Mouse (Mus musculus): ENCODE data around the gene Emc6. TPM values are rescaled to one million over a fixed set of nuclear protein-coding genes. Genes with fewer than 3 reads are reported as not detected.

Emc6 gene
- total and polyA plus RNA-seq, 3 experiments, result 50.5 to 98.5 (median 80.5) TPM

DNA sequence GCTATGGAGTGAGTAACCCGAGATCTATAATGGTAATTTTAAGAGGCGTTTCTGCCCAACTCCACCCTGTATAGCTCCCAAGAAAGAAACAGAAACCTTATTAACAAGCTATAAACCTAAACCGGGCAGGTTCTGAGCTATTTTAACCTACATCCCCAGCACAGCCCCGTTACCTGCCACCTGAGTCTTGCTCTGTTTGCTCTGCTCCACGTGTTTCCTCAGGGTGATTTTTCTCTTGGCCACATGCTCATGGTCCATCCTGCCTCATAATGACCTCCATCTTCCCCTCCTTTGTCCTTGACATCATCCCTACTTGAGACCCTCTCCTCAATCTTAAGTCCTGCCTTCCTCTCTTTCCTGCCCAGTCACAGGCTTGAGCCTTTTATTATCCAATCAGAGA lies 42.6 kb downstream of the Emc6 start:
- Histone ChIP-seq H3K4me3 (no peak overlapping the region), H3K27me3 (ENCODE audit: control insufficient read depth, insufficient read depth, low read length) (no peaks in the 10 kb centered on the region), H3K9ac (ENCODE audit: low read depth, low read length) (no peak overlapping the region), H3K79me2 (replicated peaks; ENCODE audit: control insufficient read depth, insufficient read depth, low read length) (no peaks in the 10 kb centered on the region), H3K36me3 (ENCODE audit: control insufficient read depth, insufficient read depth, low read length) (no peaks in the 10 kb centered on the region), H3K27ac (no peak overlapping the region), H3K4me1 (ENCODE audit: control insufficient read depth, insufficient read depth, low read length) (no peaks in the 10 kb centered on the region; the same call in none of the 2 replicates)
- TF ChIP-seq EP300 (IDR thresholded peaks at IDR 0.05; ENCODE audit: insufficient read depth, low read depth, low read length) (no peak), POLR2A (IDR thresholded peaks at IDR 0.05; ENCODE audit: insufficient read depth, low read depth, low read length) (no peak), CTCF (IDR thresholded peaks at IDR 0.05) (no peak)
- 84% methylated on average over 5 of the region's 5 CpGs for WGBS
- intact Hi-C loops (cut with DNase I), result no loop called here
- no peak for DNase-seq

DNA sequence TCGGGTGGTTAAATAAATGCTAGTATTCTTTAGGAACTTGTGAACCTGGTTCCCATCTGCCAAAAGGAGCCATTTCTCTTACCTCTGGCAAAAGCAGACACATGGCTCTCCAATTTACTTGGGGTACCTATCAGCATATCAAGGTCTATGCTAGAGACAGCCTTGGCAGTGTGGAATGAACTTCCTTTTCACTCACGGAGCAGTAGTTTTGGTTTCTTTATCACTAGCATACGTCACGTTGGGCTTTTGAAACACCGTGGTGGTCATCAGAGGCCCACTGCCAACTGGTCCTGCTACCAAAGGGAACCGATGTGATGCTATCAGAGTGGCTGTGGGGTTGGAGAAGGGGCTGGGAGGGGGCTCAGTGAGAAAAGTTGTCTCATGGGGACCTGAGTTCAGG lies 43.8 kb downstream of the Emc6 start:
- Histone ChIP-seq H3K9ac (ENCODE audit: low read depth, low read length) (no peak overlapping the region), H3K79me2 (replicated peaks; ENCODE audit: control insufficient read depth, insufficient read depth, low read length) (no peaks in the 10 kb centered on the region), H3K4me3 (no peak overlapping the region), H3K4me1 (ENCODE audit: control insufficient read depth, insufficient read depth, low read length) (no peaks in the 10 kb centered on the region; the same call in none of the 2 replicates), H3K27ac (no peak overlapping the region), H3K36me3 (ENCODE audit: control insufficient read depth, insufficient read depth, low read length) (no peaks in the 10 kb centered on the region), H3K27me3 (ENCODE audit: control insufficient read depth, insufficient read depth, low read length) (no peaks in the 10 kb centered on the region)
- TF ChIP-seq CTCF (IDR thresholded peaks at IDR 0.05) (no peak), POLR2A (IDR thresholded peaks at IDR 0.05; ENCODE audit: insufficient read depth, low read depth, low read length) (no peak), EP300 (IDR thresholded peaks at IDR 0.05; ENCODE audit: insufficient read depth, low read depth, low read length) (no peak)
- WGBS, result 77% methylated on average over 6 of the region's 6 CpGs
- no peak for DNase-seq
- intact Hi-C loops (cut with DNase I), result no loop called here

- H3K4me3 ChIP-seq, result no peak overlapping the region
- peak in 1 of 2 experiments; percentile 24 for DNase-seq
- H3K36me3 ChIP-seq (ENCODE audit: control insufficient read depth, insufficient read depth, low read length), result no peaks in the 10 kb centered on the region
- no peaks in the 10 kb centered on the region for H3K27me3 ChIP-seq (ENCODE audit: control insufficient read depth, insufficient read depth, low read length)
- no peaks in the 10 kb centered on the region for H3K79me2 ChIP-seq (replicated peaks; ENCODE audit: control insufficient read depth, insufficient read depth, low read length)
- WGBS, result 59% methylated on average over 7 of the region's 7 CpGs
- no peak overlapping the region for H3K9ac ChIP-seq (ENCODE audit: low read depth, low read length)
- H3K4me1 ChIP-seq (ENCODE audit: control insufficient read depth, insufficient read depth, low read length), result no peaks in the 10 kb centered on the region; the same call in 1 of the 2 replicates
- intact Hi-C loops (cut with DNase I), result no loop called here
- TF ChIP-seq CTCF (IDR thresholded peaks at IDR 0.05) (peak; percentile 56), POLR2A (IDR thresholded peaks at IDR 0.05; ENCODE audit: insufficient read depth, low read depth, low read length) (no peak)
- H3K27ac ChIP-seq, result no peak overlapping the region
These were observed 45.8 kb downstream of the Emc6 start for GRCm38 (mm10) chr11:73131020-73131419.

DNA sequence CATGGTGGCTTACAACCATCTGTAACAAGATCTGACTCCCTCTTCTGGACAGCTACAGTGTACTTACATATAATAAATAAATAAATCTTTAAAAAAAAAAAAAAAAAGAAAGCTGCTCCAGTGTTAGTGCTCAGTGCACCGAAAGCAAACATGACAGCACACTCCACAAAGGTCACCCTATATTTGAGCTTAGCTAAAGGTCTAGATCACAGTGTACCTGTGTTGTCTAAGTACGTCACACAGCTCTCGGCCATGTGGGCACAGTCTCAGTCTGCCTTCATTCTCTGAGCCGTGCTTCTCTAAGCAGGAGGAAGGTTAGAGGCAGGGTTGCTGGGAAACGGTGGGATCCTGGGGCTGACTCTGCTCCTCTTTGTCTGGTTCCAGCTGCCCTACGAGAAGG lies 50.3 kb downstream of the Emc6 start:
- H3K4me3 ChIP-seq, result no peak overlapping the region
- no peaks in the 10 kb centered on the region for H3K79me2 ChIP-seq (replicated peaks; ENCODE audit: control insufficient read depth, insufficient read depth, low read length)
- no peak for DNase-seq
- no peaks in the 10 kb centered on the region; the same call in 1 of the 2 replicates for H3K4me1 ChIP-seq (ENCODE audit: control insufficient read depth, insufficient read depth, low read length)
- TF ChIP-seq CTCF (IDR thresholded peaks at IDR 0.05) (no peak), POLR2A (IDR thresholded peaks at IDR 0.05; ENCODE audit: insufficient read depth, low read depth, low read length) (no peak), EP300 (IDR thresholded peaks at IDR 0.05; ENCODE audit: insufficient read depth, low read depth, low read length) (no peak)
- 93% methylated on average over 6 of the region's 6 CpGs for WGBS
- H3K36me3 ChIP-seq (ENCODE audit: control insufficient read depth, insufficient read depth, low read length), result no peaks in the 10 kb centered on the region
- H3K9ac ChIP-seq (ENCODE audit: low read depth, low read length), result no peak overlapping the region
- intact Hi-C loops (cut with DNase I), result no loop called here
- H3K27ac ChIP-seq, result no peak overlapping the region
- H3K27me3 ChIP-seq (ENCODE audit: control insufficient read depth, insufficient read depth, low read length), result no peaks in the 10 kb centered on the region

Other genes with a start within 250 kb of the Emc6 start
- gene Atp2a3, start 215.9 kb downstream of the Emc6 start, total RNA-seq (2021), result 10 to 100 TPM; 10.9 to 14.5 TPM
- 15.9 and 17.3 TPM in 2 replicates for gene Atp2a3, start 215.9 kb downstream of the Emc6 start, polyA plus RNA-seq (2012; rRNA removed)
- gene P2rx1, start 177.9 kb downstream of the Emc6 start, total RNA-seq (2021), result under 1 TPM; 0.21 to 0.86 TPM
- 0.76 and 0.91 TPM in 2 replicates for gene P2rx1, start 177.9 kb downstream of the Emc6 start, polyA plus RNA-seq (2012; rRNA removed)
- gene Camkk1, start 158.0 kb downstream of the Emc6 start, total RNA-seq (2021), result 1 to 10 TPM in 1 of 2 experiments, under 1 TPM in 1; 0.63 to 1.2 TPM
- gene Camkk1, start 158.0 kb downstream of the Emc6 start, polyA plus RNA-seq (2012; rRNA removed), result 1.7 and 1.8 TPM in 2 replicates
- gene Ncbp3, start 129.3 kb downstream of the Emc6 start, total RNA-seq (2021), result 1 to 10 TPM; 5.6 to 5.7 TPM
- gene Ncbp3, start 129.3 kb downstream of the Emc6 start, polyA plus RNA-seq (2012; rRNA removed), result 2.0 and 4.2 TPM in 2 replicates
- under 1 TPM; 0.14 to 0.16 TPM for gene Itgae, start 86.5 kb downstream of the Emc6 start, total RNA-seq (2021)
- gene Itgae, start 86.5 kb downstream of the Emc6 start, polyA plus RNA-seq (2012; rRNA removed), result 0.37 and 0.38 TPM in 2 replicates
- gene Haspin, start 38.7 kb downstream of the Emc6 start, total RNA-seq (2021), result under 1 TPM; 0.16 TPM
- 0.15 and 0.23 TPM in 2 replicates for gene Haspin, start 38.7 kb downstream of the Emc6 start, polyA plus RNA-seq (2012; rRNA removed)
- gene P2rx5, start 16.6 kb downstream of the Emc6 start, total RNA-seq (2021), result 10 to 100 TPM; 13.1 to 14.6 TPM
- gene P2rx5, start 16.6 kb downstream of the Emc6 start, polyA plus RNA-seq (2012; rRNA removed), result 11.3 and 19.5 TPM in 2 replicates
- 10 to 100 TPM; 45.0 to 48.5 TPM for gene Tax1bp3, start within 50 bp of the Emc6 start, total RNA-seq (2021)
- 60.4 and 63.0 TPM in 2 replicates for gene Tax1bp3, start within 50 bp of the Emc6 start, polyA plus RNA-seq (2012; rRNA removed)
- 10 to 100 TPM; 10.7 to 11.8 TPM for gene Ctns, start 22.0 kb upstream of the Emc6 start, total RNA-seq (2021)
- 12.7 and 15.4 TPM in 2 replicates for gene Ctns, start 22.0 kb upstream of the Emc6 start, polyA plus RNA-seq (2012; rRNA removed)
- gene Shpk, start 22.4 kb upstream of the Emc6 start, total RNA-seq (2021), result 1 to 10 TPM in 1 of 2 experiments, under 1 TPM in 1; 0.97 to 1.1 TPM
- 2.2 and 2.8 TPM in 2 replicates for gene Shpk, start 22.4 kb upstream of the Emc6 start, polyA plus RNA-seq (2012; rRNA removed)
- under 1 TPM; 0.08 to 0.11 TPM for gene Trpv1, start 57.3 kb upstream of the Emc6 start, total RNA-seq (2021)
- 0.21 and 0.29 TPM in 2 replicates for gene Trpv1, start 57.3 kb upstream of the Emc6 start, polyA plus RNA-seq (2012; rRNA removed)
- gene Trpv3, start 90.4 kb upstream of the Emc6 start, total RNA-seq (2021), result under 1 TPM; 0.03 to 0.05 TPM
- 0.04 and 0.09 TPM in 2 replicates for gene Trpv3, start 90.4 kb upstream of the Emc6 start, polyA plus RNA-seq (2012; rRNA removed)
- gene Aspa, start 152.6 kb upstream of the Emc6 start, total RNA-seq (2021), result 1 to 10 TPM; 1.4 to 1.5 TPM
- gene Aspa, start 152.6 kb upstream of the Emc6 start, polyA plus RNA-seq (2012; rRNA removed), result 2.2 and 4.4 TPM in 2 replicates
- gene Gm49340, start 152.7 kb upstream of the Emc6 start, total RNA-seq (2021), result not detected
- 0.06 TPM in 1 of 2 replicates, not detected in the other for gene Gm49340, start 152.7 kb upstream of the Emc6 start, polyA plus RNA-seq (2012; rRNA removed)
- gene Spata22, start 152.7 kb upstream of the Emc6 start, total RNA-seq (2021), result not detected
- gene Spata22, start 152.7 kb upstream of the Emc6 start, polyA plus RNA-seq (2012; rRNA removed), result 0.08 and 0.15 TPM in 2 replicates
- not detected for gene Olfr20, start 173.7 kb upstream of the Emc6 start, total RNA-seq (2021)
- gene Olfr20, start 173.7 kb upstream of the Emc6 start, polyA plus RNA-seq (2012; rRNA removed), result not detected in 2 replicates
- not detected for gene Olfr376, start 194.2 kb upstream of the Emc6 start, total RNA-seq (2021)
- gene Olfr376, start 194.2 kb upstream of the Emc6 start, polyA plus RNA-seq (2012; rRNA removed), result not detected in 2 replicates
- not detected for gene Olfr1, start 222.6 kb upstream of the Emc6 start, total RNA-seq (2021)
- not detected in 2 replicates for gene Olfr1, start 222.6 kb upstream of the Emc6 start, polyA plus RNA-seq (2012; rRNA removed)